Mouse (Mus musculus) olfactory bulb, adult 2 months (tissue): ENCODE results near the gene Rlf.

Experiments used
- CTCF ChIP-seq: fragments of 200-500 bp; IDR thresholded peaks from 2 replicates; pipeline ENCODE4 v1.5.1; 2012; ENCODE audit warnings: low read depth, mild to moderate bottlenecking, low read length, moderate library complexity; ENCODE audit not compliant: insufficient read depth
- POLR2A ChIP-seq: fragments of 200-500 bp; IDR thresholded peaks from 2 replicates; pipeline ENCODE4 v1.6.1; 2012; ENCODE audit warnings: mild to moderate bottlenecking, low read depth, low read length, moderate library complexity; ENCODE audit not compliant: insufficient read depth

DNA sequence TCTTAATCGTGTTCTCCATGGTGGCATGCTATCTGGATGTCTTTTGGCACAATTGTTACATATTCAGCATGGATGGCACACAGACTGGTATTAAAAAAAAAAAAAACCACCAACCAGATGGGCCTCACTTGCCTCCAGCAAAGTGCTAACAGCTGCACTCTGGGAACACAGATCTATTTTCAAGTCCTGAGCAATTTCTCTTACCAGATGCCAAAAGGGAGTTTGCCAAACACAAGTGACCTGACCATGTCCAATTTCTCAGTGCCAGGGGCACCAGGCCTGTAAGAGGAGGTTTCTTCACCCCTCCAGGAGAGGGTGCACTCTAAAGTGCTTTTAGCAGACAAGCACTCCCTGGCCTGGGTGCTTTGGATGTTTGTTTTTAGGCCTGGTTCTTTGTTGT, 12.2 kb upstream of the Rlf start:
- no peak for TF ChIP-seq POLR2A
- TF ChIP-seq CTCF = no peak
